Mouse (Mus musculus): ENCODE measurements around the gene Dusp10.

- no peak for TF ChIP-seq POLR2A (IDR thresholded peaks at IDR 0.05; ENCODE audit: borderline replicate concordance, extremely low read depth, insufficient read depth, insufficient read length, poor library complexity, severe bottlenecking)
- TF ChIP-seq CTCF (IDR thresholded peaks at IDR 0.05; ENCODE audit: borderline replicate concordance, extremely low read depth, insufficient read depth, insufficient read length) = no peak
These were observed 34.7 kb downstream of the Dusp10 start for GRCm38 (mm10) chr1:184047818-184048217.

All from brain, embryonic 14.5 days (tissue).